In genomic region chr4:107479015-107479414, GRCm38 (mm10) we compare ENCODE assay signal across 15 mouse cellular contexts.
"Had no signal": no experiment of that assay in that cellular context is flagged by ENCODE, and none has a peak within 500 bp of the region (broad histone marks: within the 10 kb centered on the region; RNA-seq: fewer than 3 reads in every experiment).

No protein-coding gene starts in this region.

- H3K9me3 ChIP-seq: liver, embryonic 13.5 days had no signal

- H3K4me1 ChIP-seq: liver, embryonic 13.5 days had no signal

- DNase-seq: kidney, postnatal 14 days; kidney, postnatal 4 days; liver, embryonic 13.5 days; lung, adult 2 months; lung, postnatal 14 days; lung, postnatal 4 days; midbrain, embryonic 14.5 days; right cerebral cortex, adult 18-20 months; right cerebral cortex, postnatal 14 days; right cerebral cortex, postnatal 4 days; thymus, adult 2 months; thymus, postnatal 14 days; thymus, postnatal 4 days had no signal

- H3K9ac ChIP-seq: liver, embryonic 13.5 days had no signal

- H3K4me3 ChIP-seq: liver, embryonic 13.5 days had no signal

- H3K27ac ChIP-seq: liver, embryonic 13.5 days; stomach, postnatal 0 days had no signal

- H3K36me3 ChIP-seq: liver, embryonic 13.5 days had no signal

- H3K4me2 ChIP-seq: liver, embryonic 13.5 days; midbrain, embryonic 11.5 days had no signal
